Mouse (Mus musculus) heart, adult 11 months (tissue): ENCODE results near the gene Fbxw9.
"Not testable (repeated sequence)": the region's sequence is repeated elsewhere in the genome, so short reads cannot be mapped to it uniquely, and the experiment has no call there.

Experiments
- DNase-seq: peaks from one replicate; pipeline ENCODE4 v3.0.0; 2022

Fbxw9 gene

GRCm38 (mm10) chr8:85037366-85037680 is 22.5 kb upstream of the Fbxw9 start:
- DNase-seq = no peak

DNA sequence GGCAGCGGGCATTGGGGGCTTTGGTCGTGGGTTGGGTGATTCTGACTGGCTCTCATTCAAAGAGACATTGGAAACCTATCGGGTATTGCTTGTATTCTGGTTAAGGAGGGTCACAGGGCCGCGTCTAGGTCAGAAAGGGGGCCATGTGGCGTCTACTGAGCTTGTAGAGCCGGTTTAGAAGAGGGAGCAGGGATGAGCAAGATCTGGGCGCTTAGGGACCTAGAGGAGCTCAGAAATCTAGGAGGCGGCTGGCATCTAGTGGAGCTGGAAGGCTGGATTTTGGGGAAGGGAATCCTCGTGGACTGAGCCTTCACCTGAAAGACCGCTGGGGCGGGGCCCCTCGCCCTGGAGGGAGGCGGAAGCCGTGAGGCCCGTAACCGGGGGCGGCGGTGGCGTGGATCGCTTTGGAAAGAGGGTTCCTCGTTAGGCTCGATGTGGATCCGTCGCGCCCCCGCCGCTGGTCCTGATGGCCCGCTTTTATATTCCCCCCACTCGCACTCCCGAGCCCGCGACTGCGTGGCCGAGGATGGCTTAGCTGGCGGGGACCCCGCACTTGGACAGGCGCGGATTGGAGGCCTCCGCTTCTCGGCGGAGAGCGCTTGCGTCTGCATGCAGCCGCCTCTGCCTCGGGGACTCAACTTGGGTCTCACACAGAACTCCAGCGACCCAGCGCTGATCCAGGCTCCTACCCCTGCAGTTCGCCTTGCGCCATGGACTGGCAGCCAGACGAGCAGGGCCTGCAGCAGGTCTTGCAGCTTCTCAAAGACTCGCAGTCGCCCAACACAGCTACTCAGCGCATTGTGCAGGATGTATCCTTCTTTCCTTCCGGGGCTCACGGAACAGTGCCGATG is 21.9 kb upstream of the Fbxw9 start:
- DNase-seq = peak; percentile 96

DNA sequence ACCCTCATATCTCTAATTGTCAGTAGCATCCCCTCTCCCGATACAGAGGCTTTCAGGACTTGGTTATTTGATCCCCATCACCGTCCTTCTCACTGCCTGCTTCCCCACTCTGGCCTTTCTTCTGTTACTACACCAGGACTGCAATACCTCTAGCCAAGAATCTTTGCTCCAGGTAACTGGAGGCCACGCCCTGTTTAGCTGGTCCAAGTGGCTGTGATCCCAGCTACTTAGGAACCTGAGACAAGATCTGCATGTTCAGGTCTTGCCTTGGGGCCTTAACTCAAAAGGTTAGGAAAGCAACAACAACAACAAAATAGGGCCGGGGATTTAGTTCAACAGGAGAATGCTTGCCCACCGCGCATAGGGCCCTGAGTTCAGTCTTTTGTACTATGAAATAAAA is 16.2 kb upstream of the Fbxw9 start:
- DNase-seq = no peak

DNA sequence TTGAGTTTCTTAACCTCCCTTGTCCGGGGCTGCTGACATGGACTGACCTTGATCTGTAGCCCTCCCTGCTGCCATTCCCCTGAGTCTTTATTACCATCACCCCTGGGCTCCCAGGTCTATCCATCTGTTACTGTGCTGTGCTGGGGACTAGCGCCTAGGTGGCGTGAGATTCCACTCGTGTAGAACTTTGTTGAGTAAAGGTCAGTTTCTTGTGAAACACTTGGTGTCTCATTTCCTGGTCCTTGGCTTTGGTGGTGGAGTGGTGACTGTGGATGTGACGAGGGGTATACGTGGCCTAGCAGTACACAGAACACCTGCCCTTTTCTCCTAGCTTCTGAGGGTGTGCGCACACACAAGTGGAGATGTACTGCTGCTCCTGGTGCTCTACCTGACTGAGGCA is 2.5 kb upstream of the Fbxw9 start:
- no peak for DNase-seq

DNA sequence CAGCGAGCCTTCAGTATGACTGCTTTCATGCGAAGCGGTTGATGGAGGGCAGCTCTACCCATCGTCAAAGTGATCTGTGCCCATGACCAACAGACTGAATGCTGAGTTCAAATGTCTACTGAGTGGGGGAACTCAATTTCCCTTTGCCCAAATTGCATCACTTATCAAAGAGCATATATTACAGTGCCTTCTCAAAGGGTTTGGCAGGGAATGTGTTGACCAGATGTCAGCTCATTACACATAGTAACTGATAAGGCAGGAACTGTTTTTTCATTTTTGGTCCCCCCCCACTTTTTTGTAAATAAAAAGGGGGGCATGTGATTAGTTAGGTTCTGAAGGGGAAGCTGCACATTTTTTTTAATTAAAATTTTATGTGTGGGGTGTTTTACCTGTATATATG is 2.7 kb downstream of the Fbxw9 start:
- no peak for DNase-seq

GRCm38 (mm10) chr8:85065213-85065612 is 5.4 kb downstream of the Fbxw9 start:
- DNase-seq = no peak

DNA sequence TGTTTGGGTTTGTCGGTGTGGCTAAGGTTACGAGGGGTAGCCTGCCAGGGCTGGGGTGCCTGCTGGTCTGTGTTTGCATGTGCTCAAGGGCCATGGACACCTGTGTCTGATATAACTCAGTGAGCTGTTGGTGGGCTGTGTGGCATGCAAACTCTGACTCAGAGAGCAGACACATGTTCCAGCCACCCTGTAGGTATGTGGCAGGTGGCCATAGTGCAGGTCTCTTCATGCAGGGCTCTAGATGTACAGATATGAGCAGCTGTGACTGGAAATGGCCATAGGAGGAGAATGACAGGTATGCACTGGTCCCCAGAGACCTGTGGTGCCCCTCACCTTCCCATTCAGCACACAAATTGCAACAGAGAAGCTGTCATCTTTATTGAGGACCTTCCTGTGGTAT is 7.3 kb downstream of the Fbxw9 start:
- no peak for DNase-seq

DNA sequence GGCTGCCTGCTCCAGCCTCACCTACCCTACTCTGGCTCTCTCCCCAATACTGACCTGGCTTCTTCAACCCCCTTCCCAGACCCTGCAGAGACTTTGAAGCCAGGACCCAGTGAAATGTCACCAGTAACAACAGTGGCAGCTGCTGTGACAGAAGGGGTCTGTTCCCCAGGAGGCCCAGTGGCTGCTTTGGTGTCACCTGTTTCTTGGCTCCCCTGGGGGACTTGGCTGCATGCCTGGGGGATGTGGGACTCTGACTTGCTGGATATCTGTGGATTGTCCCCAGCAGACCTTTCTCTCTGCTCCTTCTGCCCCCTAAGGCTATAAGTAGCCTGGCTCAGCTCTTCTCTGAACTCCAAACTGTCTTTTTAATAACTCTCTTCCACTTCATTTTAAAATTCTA is 8.1 kb downstream of the Fbxw9 start, which contains the start of gene Gm5741:
Gene Gm5741, minus strand, starts transcription at position 1 of the 400 bp plus-strand sequence.
- DNase-seq = no peak

GRCm38 (mm10) chr8:85071041-85071440 is 11.2 kb downstream of the Fbxw9 start:
- DNase-seq = no peak

- DNase-seq = peak; percentile 99
Observed at GRCm38 (mm10) chr8:85071514-85072281, 11.8 kb downstream of the Fbxw9 start, which contains the start of gene Dhps. Dhps (plus strand) TSS chr8:85071757.

DNA sequence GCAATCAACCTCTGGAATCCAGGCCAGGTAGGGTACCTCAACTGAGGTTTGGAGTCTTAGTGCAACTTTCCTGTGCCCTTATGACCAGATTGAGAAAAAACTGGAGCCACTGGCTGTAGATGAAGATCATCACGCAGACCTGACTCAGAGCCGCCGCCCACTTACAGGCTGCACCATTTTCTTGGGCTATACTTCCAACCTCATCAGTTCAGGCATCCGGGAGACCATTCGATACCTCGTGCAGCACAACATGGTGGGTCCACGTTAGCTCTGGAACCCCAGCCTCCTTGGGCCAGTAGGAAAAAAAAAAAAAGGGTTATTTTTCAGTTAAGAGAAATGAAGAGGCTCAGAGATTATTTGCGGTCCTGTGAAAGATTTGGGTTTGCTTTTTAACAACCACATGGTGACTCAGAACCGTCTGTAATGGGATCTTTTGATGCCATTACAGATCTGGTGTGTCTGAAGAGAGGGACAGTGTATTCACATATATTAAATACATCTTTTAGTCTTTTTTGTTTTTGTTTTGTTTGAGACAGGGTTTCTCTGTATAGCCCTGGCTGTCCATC is 12.6 kb downstream of the Fbxw9 start:
- no peak for DNase-seq

DNA sequence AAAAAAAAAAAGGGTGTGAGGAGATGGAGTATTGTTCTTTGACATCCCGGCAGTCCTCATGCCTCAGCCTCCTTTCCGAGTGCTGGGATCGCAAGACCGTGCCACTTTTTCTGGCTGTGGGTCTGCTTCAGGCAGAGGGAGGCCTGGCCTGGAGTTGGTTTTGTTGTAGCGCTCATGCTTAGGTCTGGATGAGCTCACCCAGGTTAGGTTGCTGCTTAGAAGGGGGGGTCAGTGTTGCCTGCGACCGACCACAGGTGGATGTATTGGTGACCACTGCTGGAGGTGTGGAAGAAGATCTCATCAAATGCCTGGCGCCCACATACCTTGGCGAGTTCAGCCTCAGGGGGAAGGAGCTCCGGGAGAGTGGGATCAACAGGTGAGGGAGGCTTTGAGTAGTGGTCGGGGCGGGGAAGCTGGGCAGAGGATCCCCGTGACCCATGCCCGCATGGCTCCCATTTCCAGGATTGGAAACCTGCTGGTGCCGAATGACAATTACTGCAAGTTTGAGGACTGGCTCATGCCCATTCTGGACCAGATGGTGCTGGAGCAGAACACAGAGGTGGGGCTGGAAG is 13.3 kb downstream of the Fbxw9 start:
- peak; percentile 94 for DNase-seq

DNA sequence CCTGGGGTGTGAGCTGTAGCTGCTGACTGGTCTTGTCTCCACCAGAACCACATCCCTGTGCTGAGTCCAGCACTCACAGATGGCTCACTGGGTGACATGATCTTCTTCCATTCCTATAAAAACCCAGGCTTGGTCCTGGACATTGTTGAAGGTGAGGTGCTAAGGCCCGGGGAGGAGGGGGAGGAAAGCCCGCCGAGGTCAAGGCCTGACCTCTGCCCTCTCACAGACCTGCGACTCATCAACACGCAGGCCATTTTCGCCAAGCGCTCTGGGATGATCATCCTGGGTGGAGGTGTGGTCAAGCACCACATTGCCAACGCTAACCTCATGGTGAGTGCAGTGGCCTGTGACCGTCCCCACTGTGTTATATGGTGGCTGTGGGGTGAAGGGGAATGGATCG is 14.3 kb downstream of the Fbxw9 start:
- peak; percentile 91 for DNase-seq

DNA sequence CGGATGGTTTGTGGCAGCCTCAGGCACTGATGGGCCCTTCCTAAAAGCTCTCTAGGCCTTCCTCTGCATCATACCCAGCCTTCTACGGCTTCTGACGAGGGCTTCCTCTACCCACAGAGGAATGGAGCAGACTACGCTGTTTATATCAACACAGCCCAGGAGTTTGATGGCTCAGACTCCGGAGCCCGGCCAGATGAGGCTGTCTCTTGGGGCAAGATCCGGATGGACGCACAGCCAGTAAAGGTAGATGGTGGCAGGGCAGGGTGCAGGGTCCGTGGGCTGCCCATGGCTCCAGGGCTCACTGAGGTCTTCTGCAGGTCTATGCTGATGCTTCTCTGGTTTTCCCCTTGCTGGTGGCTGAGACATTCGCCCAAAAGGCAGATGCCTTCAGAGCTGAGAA is 14.8 kb downstream of the Fbxw9 start:
- no peak for DNase-seq

DNA sequence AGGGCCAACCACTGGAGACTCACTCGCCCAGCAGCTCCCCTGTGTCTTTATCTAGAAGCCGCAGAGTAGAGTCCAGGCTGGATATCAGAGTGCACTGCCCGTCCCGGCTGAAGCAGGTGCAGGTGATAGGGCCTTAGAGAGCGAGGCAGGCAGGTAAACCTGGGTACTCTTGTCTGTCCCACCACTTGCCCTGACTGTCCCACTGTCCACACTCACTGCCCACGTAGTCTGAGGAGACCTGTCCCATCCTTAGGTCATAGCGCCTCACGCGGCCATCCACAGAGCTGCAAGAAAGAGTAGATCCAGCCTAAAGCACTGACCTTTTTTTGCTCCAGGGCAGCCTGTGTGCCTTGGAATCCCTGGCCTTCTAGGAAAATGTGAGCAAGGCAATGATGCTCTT is 16.1 kb downstream of the Fbxw9 start:
- peak; percentile 92 for DNase-seq

GRCm38 (mm10) chr8:85076993-85077392 is 17.1 kb downstream of the Fbxw9 start:
- peak; percentile 95 for DNase-seq

DNA sequence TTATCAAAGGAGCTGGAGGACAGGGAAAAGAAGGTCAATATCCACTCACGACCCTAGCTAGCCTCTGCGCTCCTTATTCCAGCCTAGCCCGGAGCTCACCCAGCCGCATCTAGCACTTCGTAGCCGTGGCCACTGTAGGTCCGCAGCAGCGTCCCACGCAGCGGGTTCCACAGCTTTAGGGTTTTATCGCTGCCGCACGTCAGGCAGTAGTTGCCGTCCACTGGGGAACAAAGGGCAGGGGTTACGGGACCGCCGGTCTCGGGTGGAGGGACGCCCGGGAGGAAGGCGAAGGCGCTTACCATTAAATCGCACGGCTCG is 20.3 kb downstream of the Fbxw9 start:
- DNase-seq = peak; percentile 94

- no peak for DNase-seq
Observed at GRCm38 (mm10) chr8:85080532-85081215, 20.8 kb downstream of the Fbxw9 start, which contains the start of gene Wdr83os. Wdr83os (plus strand) TSS chr8:85080740.

GRCm38 (mm10) chr8:85081216-85081555 is 21.3 kb downstream of the Fbxw9 start, which contains the start of gene Wdr83:
Wdr83 (minus strand) TSS chr8:85081306.
- peak; percentile 97 for DNase-seq

DNA sequence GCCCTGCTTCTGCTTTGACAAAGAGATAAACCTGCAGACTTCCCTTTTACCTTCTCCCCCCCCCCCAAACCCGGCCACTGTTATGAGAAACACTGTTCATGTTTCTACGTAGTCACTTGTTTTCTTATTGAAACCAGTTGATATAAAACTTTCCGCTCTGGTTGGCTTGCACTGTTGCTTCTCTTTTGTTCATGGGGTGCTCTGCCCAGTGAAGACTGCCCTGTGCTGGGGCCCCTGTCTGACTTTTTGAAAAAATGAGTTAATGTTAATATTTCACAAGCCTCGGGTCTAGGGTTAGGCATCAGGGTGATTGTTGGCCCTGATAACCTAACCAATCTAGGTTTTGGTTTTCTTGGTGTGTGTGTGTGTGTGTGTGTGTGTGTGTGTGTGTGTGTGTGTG is 22.3 kb downstream of the Fbxw9 start:
- not testable (repeated sequence) for DNase-seq

GRCm38 (mm10) chr8:85083108-85083813 is 23.4 kb downstream of the Fbxw9 start, which contains the start of gene Man2b1:
Man2b1 (plus strand) TSS chr8:85083270.
- peak; percentile 100 for DNase-seq

DNA sequence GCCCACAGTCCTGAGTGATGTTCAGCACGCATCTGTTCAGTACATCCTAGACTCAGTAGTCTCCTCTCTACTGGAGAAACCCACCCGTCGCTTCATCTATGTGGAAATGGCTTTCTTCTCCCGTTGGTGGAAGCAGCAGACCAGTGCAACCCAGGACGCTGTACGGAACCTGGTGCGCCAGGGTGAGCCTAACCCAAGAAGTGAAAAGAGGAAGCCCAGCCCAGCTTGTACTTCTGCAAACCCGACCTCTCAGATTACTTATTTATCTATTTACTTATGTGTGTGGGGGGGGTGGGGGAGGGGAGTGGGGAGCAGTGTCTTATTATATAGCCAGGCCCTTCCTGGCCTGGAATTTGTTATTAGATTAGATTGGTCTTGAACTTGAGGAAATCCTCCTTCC is 24.8 kb downstream of the Fbxw9 start:
- DNase-seq = peak; percentile 91
